Mouse (Mus musculus): ENCODE measurements around the gene Frmd6. TPM values are rescaled to one million over a fixed set of nuclear protein-coding genes. Genes with fewer than 3 reads are reported as not detected.

The Frmd6 gene
- polyA plus RNA-seq, 1 experiment, result 11.2 TPM

GRCm38 (mm10) chr12:70827187-70827900, 2.0 kb downstream of the Frmd6 start:
- WGBS, result 37% methylated on average over 9 of the region's 9 CpGs
- TF ChIP-seq POLR2A (IDR thresholded peaks at IDR 0.05; ENCODE audit: borderline replicate concordance, insufficient read depth, low read length), result no peak
- no peak for TF ChIP-seq CTCF (IDR thresholded peaks at IDR 0.05; ENCODE audit: borderline replicate concordance, insufficient read depth, low read depth, low read length)
- Histone ChIP-seq H3K27ac (ENCODE audit: insufficient read depth, low read length) (no peak overlapping the region), H3K4me3 (replicated peaks; ENCODE audit: insufficient read depth, low read depth, low read length) (peak overlapping the region; percentile 99), H3K4me1 (ENCODE audit: control insufficient read depth, insufficient read depth, low read length) (peaks cover 14% of the 10 kb centered on the region), H3K27me3 (ENCODE audit: control insufficient read depth, insufficient read depth, low read length) (no peaks in the 10 kb centered on the region)
- DNase-seq, result peak in 1 of 2 experiments; percentile 16

DNA sequence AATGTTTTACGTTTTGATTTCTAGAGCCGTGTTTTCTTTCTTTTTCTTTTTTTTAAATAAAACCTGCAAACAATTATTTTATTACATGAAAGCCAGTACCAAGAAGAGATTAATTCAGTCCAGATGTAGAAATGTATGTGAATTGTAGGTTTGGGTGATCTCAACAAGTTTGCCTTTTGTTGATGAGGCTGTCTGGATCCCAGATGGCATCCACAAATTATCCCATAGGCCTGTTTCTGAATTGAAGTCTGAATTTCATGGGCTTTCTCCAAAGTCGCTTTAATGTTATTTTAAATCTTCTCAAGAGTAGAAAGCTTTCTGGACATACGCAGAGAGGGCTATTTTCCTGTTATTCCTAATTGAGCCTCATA, 2.6 kb downstream of the Frmd6 start:
- peaks cover 15% of the 10 kb centered on the region for H3K4me1 ChIP-seq (ENCODE audit: control insufficient read depth, insufficient read depth, low read length)
- H3K27ac ChIP-seq (ENCODE audit: insufficient read depth, low read length), result no peak overlapping the region
- no peak overlapping the region for H3K4me3 ChIP-seq (replicated peaks; ENCODE audit: insufficient read depth, low read depth, low read length)
- DNase-seq, result no peak
- WGBS, result 90% methylated on average over 4 of the region's 4 CpGs
- no peak for TF ChIP-seq POLR2A (IDR thresholded peaks at IDR 0.05; ENCODE audit: borderline replicate concordance, insufficient read depth, low read length)
- no peak for TF ChIP-seq CTCF (IDR thresholded peaks at IDR 0.05; ENCODE audit: borderline replicate concordance, insufficient read depth, low read depth, low read length)
- no peaks in the 10 kb centered on the region for H3K27me3 ChIP-seq (ENCODE audit: control insufficient read depth, insufficient read depth, low read length)

- peak; percentile 53 to 68 for DNase-seq
- Histone ChIP-seq H3K27me3 (ENCODE audit: control insufficient read depth, insufficient read depth, low read length) (no peaks in the 10 kb centered on the region), H3K27ac (ENCODE audit: insufficient read depth, low read length) (no peak overlapping the region), H3K4me3 (replicated peaks; ENCODE audit: insufficient read depth, low read depth, low read length) (no peak overlapping the region), H3K4me1 (ENCODE audit: control insufficient read depth, insufficient read depth, low read length) (peaks cover 22% of the 10 kb centered on the region)
- WGBS, result 38% methylated on average over 9 of the region's 9 CpGs
- TF ChIP-seq CTCF (IDR thresholded peaks at IDR 0.05; ENCODE audit: borderline replicate concordance, insufficient read depth, low read depth, low read length) (no peak), POLR2A (IDR thresholded peaks at IDR 0.05; ENCODE audit: borderline replicate concordance, insufficient read depth, low read length) (no peak)
Observed at GRCm38 (mm10) chr12:70830982-70831566, 5.8 kb downstream of the Frmd6 start.

DNA sequence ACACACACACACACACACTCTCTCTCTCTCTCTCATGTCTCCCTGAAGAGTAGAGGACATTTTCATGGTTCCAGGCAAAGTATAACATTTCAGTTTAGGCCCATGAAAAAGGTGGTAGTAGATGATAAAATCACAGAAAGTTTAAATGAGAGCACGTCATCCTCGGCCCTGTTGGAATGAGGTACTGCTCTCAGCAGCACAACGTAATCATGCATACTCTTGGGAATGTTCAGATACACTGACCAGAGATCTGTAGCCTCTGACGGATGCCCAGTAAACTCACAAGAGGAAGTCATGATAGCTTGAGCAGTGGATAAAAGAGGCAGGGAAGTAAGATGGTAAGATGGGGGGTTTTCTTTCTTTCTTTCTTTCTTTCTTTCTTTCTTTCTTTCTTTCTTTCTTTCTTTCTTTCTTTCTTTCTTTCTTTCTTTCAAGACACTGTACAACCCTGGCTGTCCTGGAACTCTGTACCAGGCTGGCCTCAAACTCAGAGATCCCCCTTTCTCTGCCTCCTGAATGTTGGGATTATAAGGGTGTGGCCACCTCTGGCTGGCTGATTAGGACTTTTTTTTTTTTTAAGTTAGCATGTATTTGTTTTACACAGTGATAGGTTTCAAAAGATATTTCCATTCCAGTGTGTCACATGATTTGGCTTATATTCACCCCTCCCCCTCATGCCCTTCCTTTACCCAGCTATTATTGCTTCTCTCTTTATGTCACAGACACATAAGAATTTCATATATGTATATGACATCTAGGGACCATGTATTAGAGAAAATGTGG, 7.1 kb downstream of the Frmd6 start:
- DNase-seq, result peak in 1 of 2 experiments; percentile 2
- Histone ChIP-seq H3K4me1 (ENCODE audit: control insufficient read depth, insufficient read depth, low read length) (peaks cover 22% of the 10 kb centered on the region), H3K27ac (ENCODE audit: insufficient read depth, low read length) (no peak overlapping the region), H3K27me3 (ENCODE audit: control insufficient read depth, insufficient read depth, low read length) (no peaks in the 10 kb centered on the region), H3K4me3 (replicated peaks; ENCODE audit: insufficient read depth, low read depth, low read length) (no peak overlapping the region)
- no peak for TF ChIP-seq POLR2A (IDR thresholded peaks at IDR 0.05; ENCODE audit: borderline replicate concordance, insufficient read depth, low read length)
- no peak for TF ChIP-seq CTCF (IDR thresholded peaks at IDR 0.05; ENCODE audit: borderline replicate concordance, insufficient read depth, low read depth, low read length)
- 79% methylated on average over 4 of the region's 4 CpGs for WGBS

DNA sequence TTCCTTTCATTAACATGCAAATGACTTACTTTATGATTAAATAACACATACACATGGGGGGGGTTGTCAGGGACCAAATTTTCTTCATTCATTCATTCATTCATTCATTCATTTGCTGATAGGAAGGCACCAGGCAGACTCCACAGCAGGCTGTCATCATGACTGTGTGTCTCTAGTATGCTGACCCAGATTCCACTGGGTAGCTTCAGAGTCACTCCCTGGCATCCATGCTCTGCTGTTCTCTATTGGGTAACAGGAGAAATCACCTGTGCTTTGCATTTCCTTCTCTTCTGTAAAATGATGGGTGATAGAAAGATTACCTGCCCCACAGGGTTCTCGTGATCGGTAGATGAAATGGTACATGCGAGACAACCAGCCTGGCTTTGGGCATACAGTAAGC, 7.7 kb downstream of the Frmd6 start:
- peak; percentile 32 to 66 for DNase-seq
- H3K27me3 ChIP-seq (ENCODE audit: control insufficient read depth, insufficient read depth, low read length), result no peaks in the 10 kb centered on the region
- H3K4me3 ChIP-seq (replicated peaks; ENCODE audit: insufficient read depth, low read depth, low read length), result no peak overlapping the region
- H3K4me1 ChIP-seq (ENCODE audit: control insufficient read depth, insufficient read depth, low read length), result peaks cover 22% of the 10 kb centered on the region
- 79% methylated on average over 3 of the region's 3 CpGs for WGBS
- no peak overlapping the region for H3K27ac ChIP-seq (ENCODE audit: insufficient read depth, low read length)
- no peak for TF ChIP-seq CTCF (IDR thresholded peaks at IDR 0.05; ENCODE audit: borderline replicate concordance, insufficient read depth, low read depth, low read length)
- no peak for TF ChIP-seq POLR2A (IDR thresholded peaks at IDR 0.05; ENCODE audit: borderline replicate concordance, insufficient read depth, low read length)

- H3K4me1 ChIP-seq (ENCODE audit: control insufficient read depth, insufficient read depth, low read length), result peaks cover 22% of the 10 kb centered on the region
- H3K27me3 ChIP-seq (ENCODE audit: control insufficient read depth, insufficient read depth, low read length), result no peaks in the 10 kb centered on the region
- TF ChIP-seq CTCF (IDR thresholded peaks at IDR 0.05; ENCODE audit: borderline replicate concordance, insufficient read depth, low read depth, low read length) (no peak), POLR2A (IDR thresholded peaks at IDR 0.05; ENCODE audit: borderline replicate concordance, insufficient read depth, low read length) (no peak)
- WGBS, result 61% methylated on average over 4 of the region's 4 CpGs
- no peak overlapping the region for H3K27ac ChIP-seq (ENCODE audit: insufficient read depth, low read length)
- H3K4me3 ChIP-seq (replicated peaks; ENCODE audit: insufficient read depth, low read depth, low read length), result no peak overlapping the region
- peak in 1 of 2 experiments; percentile 15 for DNase-seq
Observed at GRCm38 (mm10) chr12:70834043-70834442, 8.7 kb downstream of the Frmd6 start.

GRCm38 (mm10) chr12:70835004-70835403, 9.7 kb downstream of the Frmd6 start:
- TF ChIP-seq POLR2A (IDR thresholded peaks at IDR 0.05; ENCODE audit: borderline replicate concordance, insufficient read depth, low read length) (no peak), CTCF (IDR thresholded peaks at IDR 0.05; ENCODE audit: borderline replicate concordance, insufficient read depth, low read depth, low read length) (no peak)
- no peaks in the 10 kb centered on the region for H3K27me3 ChIP-seq (ENCODE audit: control insufficient read depth, insufficient read depth, low read length)
- H3K4me3 ChIP-seq (replicated peaks; ENCODE audit: insufficient read depth, low read depth, low read length), result no peak overlapping the region
- H3K27ac ChIP-seq (ENCODE audit: insufficient read depth, low read length), result no peak overlapping the region
- DNase-seq, result peak; percentile 23 to 46
- H3K4me1 ChIP-seq (ENCODE audit: control insufficient read depth, insufficient read depth, low read length), result peaks cover 22% of the 10 kb centered on the region
- WGBS, result 33% methylated on average over 5 of the region's 5 CpGs

Measured in cerebellum, adult 2 months (tissue).